Mouse (Mus musculus) liver, postnatal 0 days (tissue): Measurements from ENCODE around the gene Rapgef4. TPM values are rescaled to one million over a fixed set of nuclear protein-coding genes. Genes with fewer than 3 reads are reported as not detected.

ENCODE experiments used
- ATAC-seq: fragments of 200-750 bp; cut with Nextera tagmentation; 2 replicates; pipeline ENCODE4 v1.8.0; 2017; ENCODE audit warnings: mild to moderate bottlenecking, moderate library complexity
- DNase-seq: peaks from one replicate; pipeline ENCODE4 v3.0.0-alpha.2; 2016
- H3K27ac ChIP-seq: fragments of 300-500 bp; sonication (generic); 2 replicates; pipeline ENCODE4 v1.5.1; 2014; ENCODE audit warnings: antibody characterized with exemption, moderate library complexity, mild to moderate bottlenecking, low read depth
- H3K27me3 ChIP-seq: fragments of 300-500 bp; sonication (generic); 2 replicates; pipeline ENCODE4 v1.6.1; 2014; ENCODE audit warnings: low read length, control low read depth, mixed read lengths; ENCODE audit not compliant: insufficient read depth
- H3K36me3 ChIP-seq: fragments of 300-500 bp; sonication (generic); replicated peaks from 2 replicates; pipeline ENCODE4 v1.6.1; 2014; ENCODE audit warnings: mild to moderate bottlenecking, control low read depth, low read length, moderate library complexity, mixed read lengths; ENCODE audit not compliant: insufficient read depth
- H3K4me1 ChIP-seq: fragments of 300-500 bp; sonication (generic); 2 replicates; pipeline ENCODE4 v1.6.1; 2014; ENCODE audit warnings: antibody characterized with exemption, mild to moderate bottlenecking, control low read depth; ENCODE audit not compliant: insufficient read depth
- H3K4me2 ChIP-seq: fragments of 300-500 bp; sonication (generic); 2 replicates; pipeline ENCODE4 v1.6.1; 2014; ENCODE audit warnings: low read depth, mild to moderate bottlenecking, low read length, moderate library complexity, mixed read lengths
- H3K4me3 ChIP-seq: fragments of 300-500 bp; sonication (generic); 2 replicates; pipeline ENCODE4 v1.5.1; 2014; ENCODE audit warnings: low read depth, low read length
- H3K9ac ChIP-seq: fragments of 300-500 bp; sonication (generic); replicated peaks from 2 replicates; pipeline ENCODE4 v1.6.1; 2014; ENCODE audit warnings: mild to moderate bottlenecking, moderate library complexity
- H3K9me3 ChIP-seq: fragments of 300-500 bp; sonication (generic); 2 replicates; pipeline ENCODE4 v1.6.1; 2016; ENCODE audit warnings: mild to moderate bottlenecking, control low read depth, low read length, mixed read lengths
- CTCF ChIP-seq: sonication (generic); IDR thresholded peaks from 2 replicates; pipeline ENCODE4 v1.5.1; 2016; ENCODE audit warnings: antibody characterized with exemption, low read depth
- EP300 ChIP-seq: IDR thresholded peaks from 2 replicates; pipeline ENCODE4 v1.6.1; 2016; ENCODE audit warnings: antibody characterized with exemption, low read depth, mild to moderate bottlenecking
- WGBS: fragments of 180-500 bp; shearing (Covaris S2); extraction: QIAGEN DNeasy Blood & Tissue Kit; methylation state at CpG from one replicate; pipeline ENCODE4 v1.1.7; 2014; ENCODE audit not compliant: insufficient replicate concordance; 5-methylcytosine and 5-hydroxymethylcytosine counted together
- polyA plus RNA-seq: library from polyadenylated mRNA; unstranded; fragments of >200 nt; fragmentation: Nextera tagmentation; extraction: Ambion mirVana; gene quantifications from 2 replicates; pipeline ENCODE4 v1.2.1, GENCODE M21; 2015

The Rapgef4 gene
- polyA plus RNA-seq, 1 experiment from 2014 or later: 30.2 TPM

DNA sequence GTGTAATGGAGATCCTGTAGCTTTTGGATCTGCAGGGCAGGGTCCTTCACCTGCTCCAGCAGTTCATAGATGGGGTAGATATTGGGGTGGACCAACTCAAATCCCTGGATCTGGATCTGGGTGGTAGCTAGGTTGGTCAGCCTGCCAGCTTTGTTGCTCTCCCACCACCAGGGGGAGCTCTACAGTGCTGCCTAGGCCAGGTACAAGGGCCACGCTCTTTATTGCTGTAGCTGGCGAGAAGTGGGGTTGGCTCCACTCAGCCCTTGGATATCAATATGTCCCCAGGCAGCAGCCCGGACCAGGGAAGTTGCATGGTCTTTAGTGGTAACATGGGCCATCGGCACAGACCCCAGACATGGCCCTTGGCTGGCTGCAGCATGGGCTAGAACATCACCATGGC lies 15.6 kb upstream of the Rapgef4 start:
- H3K9me3 ChIP-seq: no peaks in the 10 kb centered on the region
- no peak overlapping the region for H3K27ac ChIP-seq
- no peaks in the 10 kb centered on the region for H3K27me3 ChIP-seq
- TF ChIP-seq CTCF (peak; percentile 78), EP300 (no peak)
- no peak overlapping the region for H3K9ac ChIP-seq
- ATAC-seq: no peak
- H3K4me3 ChIP-seq: no peak overlapping the region
- H3K36me3 ChIP-seq: no peaks in the 10 kb centered on the region
- 64% methylated on average over 4 of the region's 4 CpGs for WGBS
- no peak overlapping the region for H3K4me2 ChIP-seq
- no peaks in the 10 kb centered on the region for H3K4me1 ChIP-seq
- peak; percentile 58 for DNase-seq

DNA sequence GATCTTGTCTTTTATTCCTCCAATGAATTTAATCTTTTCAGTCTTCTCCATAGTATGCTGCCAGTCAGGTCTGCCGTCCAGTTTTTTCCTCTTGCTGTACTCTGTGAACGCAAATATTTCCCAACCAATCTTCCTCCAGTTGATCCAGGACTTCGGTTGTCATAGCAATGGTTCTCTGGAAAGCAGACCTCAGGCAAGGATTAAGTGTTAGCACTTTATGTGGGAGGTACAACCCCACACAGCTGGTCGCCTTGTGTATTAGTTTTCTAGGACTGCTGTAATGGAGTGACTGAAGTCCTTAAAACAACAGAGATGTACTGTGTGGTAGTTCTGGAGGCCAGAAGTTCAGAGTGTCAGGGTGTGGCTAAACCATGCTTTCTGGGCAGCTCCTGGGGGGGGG lies 14.3 kb upstream of the Rapgef4 start:
- WGBS: 55% methylated on average over 4 of the region's 4 CpGs
- DNase-seq: no peak
- Histone ChIP-seq H3K4me3 (no peak overlapping the region), H3K4me2 (no peak overlapping the region), H3K27me3 (0 out of 2 replicates have a peak, but pooled peaks cover 4% of the 10 kb centered on the region), H3K36me3 (no peaks in the 10 kb centered on the region), H3K9ac (no peak overlapping the region), H3K4me1 (no peaks in the 10 kb centered on the region), H3K9me3 (no peaks in the 10 kb centered on the region), H3K27ac (no peak overlapping the region)
- no peak for TF ChIP-seq EP300
- TF ChIP-seq CTCF: no peak
- ATAC-seq: no peak

DNA sequence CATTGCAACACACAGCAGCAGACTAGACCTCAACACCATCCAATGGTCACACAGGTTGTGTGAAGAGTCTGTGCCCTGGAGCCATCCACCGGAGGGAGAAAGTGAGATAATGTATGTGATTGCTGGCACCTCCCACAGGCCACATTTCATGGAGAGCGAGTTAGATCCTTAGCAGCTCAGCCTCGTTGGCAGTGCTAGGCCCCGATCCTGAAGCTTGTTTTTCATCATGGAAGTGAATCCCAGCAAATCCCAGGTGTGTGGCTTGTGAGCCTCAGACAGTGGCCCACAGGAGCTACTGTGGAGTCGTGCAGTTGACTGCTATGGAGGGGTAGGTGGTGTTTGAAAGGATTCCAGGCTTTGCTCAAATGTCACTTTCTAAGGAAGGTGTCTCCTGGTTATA lies 13.2 kb upstream of the Rapgef4 start:
- no peak for TF ChIP-seq EP300
- no peak for TF ChIP-seq CTCF
- Histone ChIP-seq H3K4me1 (no peaks in the 10 kb centered on the region), H3K27ac (no peak overlapping the region), H3K9ac (no peak overlapping the region), H3K27me3 (0 out of 2 replicates have a peak, but pooled peaks cover 4% of the 10 kb centered on the region), H3K4me2 (no peak overlapping the region), H3K4me3 (no peak overlapping the region), H3K36me3 (no peaks in the 10 kb centered on the region), H3K9me3 (no peaks in the 10 kb centered on the region)
- DNase-seq: no peak
- no peak for ATAC-seq
- WGBS: 68% methylated on average over 5 of the region's 5 CpGs

DNA sequence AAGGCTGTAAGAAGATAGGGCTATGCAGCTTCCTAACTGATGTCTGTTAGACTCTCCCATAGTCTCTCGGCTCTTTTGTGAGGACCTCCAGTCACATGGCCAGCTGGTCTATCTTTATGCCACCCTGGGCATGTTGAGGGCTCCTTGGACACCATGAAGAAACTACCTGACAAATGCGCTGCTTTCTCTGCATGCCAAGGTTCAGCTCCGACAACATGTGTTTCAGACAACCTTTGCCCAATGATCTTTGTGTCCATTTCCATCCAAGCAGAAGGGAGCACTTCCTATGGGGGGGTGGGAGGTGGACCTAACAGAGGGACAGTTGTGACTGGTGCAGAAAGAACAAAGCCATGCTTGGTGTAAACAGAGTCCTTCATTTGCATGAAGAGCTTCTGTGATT lies 7.4 kb upstream of the Rapgef4 start:
- WGBS: 83% methylated on average over 3 of the region's 3 CpGs
- Histone ChIP-seq H3K4me3 (no peak overlapping the region), H3K4me1 (no peaks in the 10 kb centered on the region), H3K9ac (no peak overlapping the region), H3K9me3 (no peaks in the 10 kb centered on the region), H3K4me2 (no peak overlapping the region), H3K27me3 (0 out of 2 replicates have a peak, but pooled peaks cover 4% of the 10 kb centered on the region), H3K36me3 (no peaks in the 10 kb centered on the region), H3K27ac (no peak overlapping the region)
- DNase-seq (no peak), ATAC-seq (no peak)
- no peak for TF ChIP-seq CTCF
- TF ChIP-seq EP300: no peak

DNA sequence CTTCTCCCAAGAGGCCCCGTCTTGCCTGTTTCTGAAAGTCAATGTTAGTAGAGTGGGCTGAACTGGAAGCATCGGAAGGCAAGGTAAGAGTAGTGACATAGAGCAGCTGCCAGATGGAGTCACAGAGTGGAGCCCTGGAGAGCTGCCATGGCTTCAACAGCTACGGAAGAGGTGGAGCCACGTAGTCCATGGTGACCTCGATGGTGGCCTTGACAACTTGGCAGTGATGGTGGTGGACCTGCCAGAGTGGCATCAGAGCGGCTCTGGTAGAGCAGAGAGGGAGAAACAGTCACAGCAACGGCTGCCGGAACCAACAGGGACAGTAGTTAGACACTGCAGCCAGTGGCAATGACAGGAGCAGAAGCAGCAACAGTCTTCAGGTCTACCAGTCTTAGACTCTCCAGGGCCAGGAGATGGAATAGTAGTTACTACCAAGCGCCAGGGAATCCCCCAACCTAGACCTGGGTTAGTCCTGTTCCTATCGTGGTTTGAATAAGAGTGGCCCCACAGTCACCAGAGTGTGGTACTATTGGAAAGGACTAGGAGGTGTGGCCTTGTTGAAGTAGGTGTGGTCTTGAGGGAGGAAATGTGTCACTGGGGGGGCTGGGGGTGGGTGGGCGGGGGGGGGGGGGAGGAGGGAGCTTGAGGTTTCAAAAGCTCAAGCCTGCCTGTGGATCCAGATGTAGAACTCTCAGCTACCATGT lies 6.7 kb upstream of the Rapgef4 start:
- H3K9me3 ChIP-seq: no peaks in the 10 kb centered on the region
- no peak for DNase-seq
- WGBS: 82% methylated on average over 10 of the region's 11 CpGs
- H3K27ac ChIP-seq: no peak overlapping the region
- TF ChIP-seq CTCF (no peak), EP300 (no peak)
- no peak for ATAC-seq
- no peaks in the 10 kb centered on the region for H3K36me3 ChIP-seq
- H3K27me3 ChIP-seq: 0 out of 2 replicates have a peak, but pooled peaks cover 4% of the 10 kb centered on the region
- H3K9ac ChIP-seq: no peak overlapping the region
- no peak overlapping the region for H3K4me2 ChIP-seq
- no peak overlapping the region for H3K4me3 ChIP-seq
- H3K4me1 ChIP-seq: no peaks in the 10 kb centered on the region

DNA sequence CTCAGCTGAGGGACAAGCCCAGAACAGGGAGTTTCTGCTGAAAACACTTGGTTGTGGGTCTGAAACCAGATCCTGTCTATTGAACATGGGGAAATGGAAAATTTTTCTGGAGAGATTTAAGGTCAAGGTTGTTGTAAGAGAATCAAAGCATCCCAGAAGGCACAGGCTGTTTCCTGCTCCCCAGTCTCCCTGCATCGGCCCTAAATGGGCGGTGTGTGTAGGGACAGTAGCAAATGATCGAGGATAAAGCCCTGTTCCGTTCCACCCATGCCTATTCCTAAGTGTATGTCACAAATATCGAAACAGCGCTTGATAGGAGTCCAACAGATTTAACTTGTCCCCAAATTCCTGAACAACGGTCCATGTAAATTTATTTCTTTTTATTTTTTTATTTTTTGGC lies 1.1 kb upstream of the Rapgef4 start:
- Histone ChIP-seq H3K9ac (no peak overlapping the region), H3K27me3 (peaks cover 16% of the 10 kb centered on the region; the same call in 1 of the 2 replicates), H3K4me3 (no peak overlapping the region), H3K4me1 (peaks cover 5% of the 10 kb centered on the region; the same call in 1 of the 2 replicates), H3K27ac (no peak overlapping the region), H3K36me3 (no peaks in the 10 kb centered on the region), H3K4me2 (no peak overlapping the region), H3K9me3 (no peaks in the 10 kb centered on the region)
- DNase-seq (no peak), ATAC-seq (no peak)
- no peak for TF ChIP-seq EP300
- WGBS: 79% methylated on average over 7 of the region's 7 CpGs
